Mouse (Mus musculus) ES-Bruce4 (cell line): ENCODE results near the gene Kif2b.

Experiments used
- CTCF ChIP-seq: IDR thresholded peaks from one replicate; pipeline ENCODE4 v1.8.1; 2011; ENCODE audit warnings: low read depth, low read length
- EP300 ChIP-seq: IDR thresholded peaks from 2 replicates; pipeline ENCODE4 v1.6.1; 2011; ENCODE audit warnings: low read depth, low read length; ENCODE audit not compliant: insufficient read depth
- POLR2A ChIP-seq: IDR thresholded peaks from one replicate; pipeline ENCODE4 v1.8.1; 2011; ENCODE audit warnings: low read length; ENCODE audit not compliant: insufficient read depth

DNA sequence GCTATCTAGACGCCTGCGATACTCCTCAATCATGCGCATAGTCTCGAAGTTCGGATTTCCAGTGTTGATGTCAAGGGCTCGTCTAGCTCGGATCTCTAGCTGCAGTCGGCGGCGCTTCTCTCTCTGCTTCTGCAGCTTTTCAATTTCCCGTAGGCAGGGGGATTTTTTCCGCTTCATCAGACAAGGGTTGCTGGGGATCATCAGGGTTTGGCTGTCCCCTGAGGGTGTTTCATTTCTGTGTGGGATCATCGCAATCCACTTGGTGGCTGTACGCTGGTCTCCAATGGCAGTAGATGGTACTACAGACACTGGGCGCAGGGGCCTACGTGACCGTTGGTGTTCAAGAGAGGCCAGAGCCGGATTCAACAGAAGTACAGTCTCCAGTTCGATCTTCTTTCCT, 502 bp downstream of the Kif2b start:
- no peak for TF ChIP-seq POLR2A
- TF ChIP-seq CTCF = no peak
- no peak for TF ChIP-seq EP300
